Mouse (Mus musculus): ENCODE measurements around the gene Etv5.

The Etv5 gene

GRCm38 (mm10) chr16:22430211-22430951, 9.1 kb downstream of the Etv5 start:
- ATAC-seq (ENCODE audit: low TSS enrichment) = peak; percentile 27; the same call in 1 of the 2 replicates

GRCm38 (mm10) chr16:22429377-22429776, 10.1 kb downstream of the Etv5 start:
- ATAC-seq (ENCODE audit: low TSS enrichment) = no peak

- peak; percentile 86 for ATAC-seq (ENCODE audit: low TSS enrichment)
Measured at GRCm38 (mm10) chr16:22428853-22429341, 10.6 kb downstream of the Etv5 start.

DNA sequence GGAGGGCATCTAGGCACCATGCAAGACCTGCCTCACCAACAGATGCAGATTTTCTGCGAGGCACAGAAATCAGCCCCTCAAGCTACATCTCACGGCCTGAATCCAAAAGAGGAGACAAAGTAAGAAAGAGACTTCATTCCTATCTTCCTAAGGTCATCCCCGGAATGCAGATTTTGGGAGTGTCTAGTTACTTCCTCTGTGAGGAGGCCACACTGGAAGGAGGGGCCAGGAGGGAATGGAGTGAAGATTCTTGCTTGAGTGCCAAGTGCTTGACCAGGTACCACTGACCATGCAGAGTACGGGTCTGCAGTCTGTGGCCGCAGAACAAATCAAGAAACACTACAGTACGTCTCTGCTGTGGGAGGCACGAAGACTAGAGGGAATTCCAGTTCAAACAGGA, 12.7 kb downstream of the Etv5 start:
- no peak for ATAC-seq (ENCODE audit: low TSS enrichment)

- ATAC-seq (ENCODE audit: low TSS enrichment) = peak; percentile 15; the same call in 1 of the 2 replicates
Measured at GRCm38 (mm10) chr16:22422256-22422655, 17.3 kb downstream of the Etv5 start.

- ATAC-seq (ENCODE audit: low TSS enrichment) = peak; percentile 76
Measured at GRCm38 (mm10) chr16:22417931-22418330, 21.6 kb downstream of the Etv5 start.

DNA sequence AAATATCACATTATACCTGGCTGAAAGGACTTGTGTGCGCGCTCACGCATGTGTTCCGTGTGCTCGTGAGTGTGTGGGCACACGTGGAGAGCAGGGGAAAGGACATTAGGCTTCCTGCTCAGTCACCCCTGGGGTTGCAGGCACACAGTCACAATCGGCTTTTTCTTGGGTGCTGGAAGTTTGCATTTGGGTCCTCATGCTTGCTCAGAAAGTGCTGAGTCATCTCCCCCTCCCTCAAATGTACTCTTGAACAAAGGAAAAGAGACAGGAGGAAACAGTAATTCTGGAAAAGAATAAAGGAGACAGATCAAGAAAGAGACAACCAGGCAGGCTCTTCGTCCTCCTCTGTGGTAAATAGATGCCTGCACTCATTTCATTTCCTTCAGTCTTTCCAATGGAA, 22.5 kb downstream of the Etv5 start:
- ATAC-seq (ENCODE audit: low TSS enrichment) = no peak

DNA sequence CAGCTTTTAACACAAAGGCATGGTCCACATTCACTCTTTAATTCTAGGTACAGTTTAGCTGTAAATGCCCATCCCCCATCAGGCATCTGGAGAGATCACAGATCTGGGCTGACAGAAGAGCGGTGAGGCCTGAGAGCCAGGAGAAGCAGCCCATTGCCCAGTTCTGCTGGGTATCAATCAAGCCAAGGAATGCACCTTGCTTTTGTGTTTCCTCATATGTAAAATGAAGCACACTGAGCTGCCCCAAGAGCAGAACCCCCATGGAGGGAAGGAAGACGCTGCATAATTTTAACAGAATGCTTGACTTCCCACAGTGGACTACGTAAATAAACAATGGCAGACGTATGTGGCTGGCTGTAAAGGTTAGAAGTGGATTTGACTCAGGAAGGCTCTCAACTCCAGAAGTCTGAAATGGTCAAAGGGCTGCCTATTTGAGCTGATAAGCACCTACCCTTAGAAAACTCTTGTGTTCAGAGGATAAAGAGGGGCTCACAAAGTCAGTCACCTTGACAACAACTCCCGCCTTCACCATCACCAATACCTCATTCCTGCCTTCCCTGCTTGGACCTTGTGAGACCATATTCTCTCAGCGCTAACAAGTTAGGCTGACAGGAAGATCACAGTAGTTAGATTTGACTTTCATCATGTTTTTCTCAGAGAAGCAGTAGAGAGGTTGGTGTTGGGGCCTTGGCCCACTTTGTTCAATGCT, 23.2 kb downstream of the Etv5 start:
- no peak for ATAC-seq (ENCODE audit: low TSS enrichment)

DNA sequence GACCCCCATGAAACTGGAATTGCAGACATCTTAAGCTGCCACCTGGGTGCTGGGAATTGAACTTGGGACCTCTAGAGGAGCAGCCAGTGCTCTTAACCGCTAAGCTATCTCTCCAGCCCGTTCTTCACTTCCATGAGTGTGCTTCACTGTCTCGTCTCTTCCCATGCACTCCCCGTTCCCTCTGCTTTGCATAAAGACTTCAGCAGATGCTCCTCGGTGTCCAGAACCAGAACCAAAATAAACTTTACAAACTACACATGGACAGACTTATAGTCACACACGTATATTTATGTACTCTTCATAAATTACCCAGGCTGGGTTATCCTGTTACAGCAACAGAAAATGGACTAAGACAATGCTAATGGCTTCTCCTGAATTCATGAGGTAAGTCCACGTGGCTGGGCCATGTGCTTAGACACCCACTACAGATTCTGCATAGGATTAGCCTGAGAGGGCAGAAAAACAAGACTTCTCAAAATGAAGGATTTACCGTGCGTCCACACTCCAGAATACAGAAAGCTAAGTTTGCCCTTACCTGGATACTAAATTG, 25.2 kb downstream of the Etv5 start:
- peak; percentile 62 for ATAC-seq (ENCODE audit: low TSS enrichment)

- ATAC-seq (ENCODE audit: low TSS enrichment) = no peak
Measured at GRCm38 (mm10) chr16:22412459-22413229, 26.9 kb downstream of the Etv5 start.

DNA sequence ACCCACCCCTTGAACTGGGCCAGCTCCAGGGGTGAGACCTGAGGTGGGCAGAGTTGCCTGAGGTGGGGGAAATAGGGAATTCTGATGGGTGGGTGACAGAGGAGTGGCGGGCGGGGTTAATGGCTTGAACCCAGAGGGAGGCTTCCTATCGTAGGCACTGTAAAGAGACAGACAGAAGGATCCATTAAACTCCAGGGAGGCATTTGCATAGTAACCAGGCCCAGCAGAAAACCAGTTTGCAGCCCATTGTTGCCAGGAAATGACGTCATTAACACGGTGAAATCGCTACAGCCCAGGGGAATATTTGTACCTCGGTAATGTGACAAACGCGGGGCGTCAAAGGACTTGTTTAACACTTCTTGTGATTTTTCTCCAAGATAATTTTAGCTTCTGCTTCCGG, 27.8 kb downstream of the Etv5 start:
- no peak for ATAC-seq (ENCODE audit: low TSS enrichment)

DNA sequence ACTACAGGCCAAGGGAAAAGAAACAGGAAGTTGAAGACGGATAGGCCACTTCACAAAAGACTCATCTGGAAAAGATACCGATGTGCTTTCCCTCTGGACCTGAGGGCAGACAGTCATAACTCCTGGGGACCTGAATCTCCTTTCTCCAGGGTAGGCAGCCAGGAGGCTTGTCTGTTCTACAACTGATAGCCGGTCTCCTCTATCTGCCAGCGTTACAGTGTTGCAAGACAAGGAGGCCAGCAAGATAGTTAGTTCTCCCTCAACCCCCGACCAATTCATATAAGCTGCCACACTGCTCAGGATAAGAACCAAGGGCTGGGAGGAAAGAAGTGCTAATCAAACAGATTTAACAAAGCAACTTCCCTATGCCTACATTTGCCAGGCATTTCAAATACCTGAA, 29.5 kb downstream of the Etv5 start:
- ATAC-seq (ENCODE audit: low TSS enrichment) = no peak

DNA sequence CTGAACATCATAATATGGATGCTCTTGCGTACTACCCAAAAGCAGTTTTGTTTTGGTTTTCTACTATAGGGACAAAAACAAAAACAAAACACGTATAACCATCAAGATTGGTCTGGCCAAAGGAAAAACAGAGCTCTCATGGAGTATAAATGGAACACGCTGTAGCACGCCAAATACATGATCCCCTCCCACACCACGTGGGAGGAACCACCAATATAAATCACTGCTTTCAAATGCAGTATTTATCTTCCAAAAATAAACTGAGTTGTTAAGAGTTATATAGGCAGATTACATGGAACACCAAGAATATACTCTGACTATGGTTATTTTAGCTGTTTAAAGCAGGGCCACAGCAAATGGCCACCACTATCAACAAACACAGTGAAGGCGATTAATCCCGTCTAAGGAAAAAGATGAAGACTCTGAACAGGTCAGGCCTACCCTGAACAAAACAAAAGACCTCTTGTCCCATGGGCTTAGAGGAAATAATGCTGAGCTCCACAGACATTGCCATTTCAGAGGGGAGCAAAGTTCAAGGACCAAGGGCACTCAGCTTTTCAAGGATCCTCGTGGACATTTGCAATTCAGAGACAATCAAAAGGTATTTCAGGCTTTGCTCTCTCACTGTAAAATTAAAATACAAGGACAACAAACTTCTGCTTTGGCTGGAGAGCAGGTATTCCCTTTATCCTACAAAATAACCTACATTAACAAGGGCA, 30.7 kb downstream of the Etv5 start:
- peak; percentile 51 for ATAC-seq (ENCODE audit: low TSS enrichment)

- ATAC-seq (ENCODE audit: low TSS enrichment) = 0 out of 2 replicates have a peak, but pooled peaks have one; percentile 8
Measured at GRCm38 (mm10) chr16:22406747-22407146, 32.8 kb downstream of the Etv5 start.

DNA sequence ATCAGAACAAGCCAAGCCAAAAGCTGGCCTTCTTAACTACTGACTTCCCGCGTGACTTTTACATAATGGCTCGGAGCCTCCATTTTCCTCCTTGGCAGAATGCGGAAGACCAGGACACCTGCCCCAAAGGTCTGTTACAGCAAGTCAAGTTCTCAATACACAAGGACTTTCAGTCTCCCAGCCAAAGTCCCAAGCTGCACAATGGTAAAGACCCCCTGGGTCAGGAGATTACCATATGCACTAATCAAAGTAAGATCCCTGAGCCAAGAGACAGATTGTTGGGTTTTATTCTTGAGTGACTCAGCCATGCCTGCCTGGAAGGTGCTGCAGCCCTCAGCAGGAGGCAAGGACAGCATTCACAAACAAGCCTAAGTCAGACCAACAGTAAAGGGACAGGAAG, 33.5 kb downstream of the Etv5 start:
- ATAC-seq (ENCODE audit: low TSS enrichment) = 0 out of 2 replicates have a peak, but pooled peaks have one; percentile 14

- 0 out of 2 replicates have a peak, but pooled peaks have one; percentile 1 for ATAC-seq (ENCODE audit: low TSS enrichment)
Measured at GRCm38 (mm10) chr16:22405492-22405891, 34.0 kb downstream of the Etv5 start.

DNA sequence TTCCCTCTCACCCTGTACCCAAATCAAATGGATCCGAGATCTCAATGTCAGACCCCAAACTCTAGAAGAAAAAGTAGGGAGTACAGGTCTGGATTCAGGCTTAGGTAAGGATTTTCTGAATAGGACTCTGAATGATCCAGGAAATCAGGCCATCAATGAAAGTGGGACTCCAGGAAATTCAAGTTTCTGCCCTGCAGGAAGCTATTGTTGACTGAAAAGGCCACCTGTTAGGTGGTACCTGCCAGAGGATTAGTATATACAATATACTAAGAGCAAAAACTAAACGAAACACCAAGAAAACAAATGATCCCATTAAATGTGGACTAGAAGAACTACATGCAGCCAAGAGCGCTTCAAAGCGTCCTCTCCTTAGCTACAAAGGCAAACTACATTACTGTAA, 35.8 kb downstream of the Etv5 start:
- ATAC-seq (ENCODE audit: low TSS enrichment) = no peak

DNA sequence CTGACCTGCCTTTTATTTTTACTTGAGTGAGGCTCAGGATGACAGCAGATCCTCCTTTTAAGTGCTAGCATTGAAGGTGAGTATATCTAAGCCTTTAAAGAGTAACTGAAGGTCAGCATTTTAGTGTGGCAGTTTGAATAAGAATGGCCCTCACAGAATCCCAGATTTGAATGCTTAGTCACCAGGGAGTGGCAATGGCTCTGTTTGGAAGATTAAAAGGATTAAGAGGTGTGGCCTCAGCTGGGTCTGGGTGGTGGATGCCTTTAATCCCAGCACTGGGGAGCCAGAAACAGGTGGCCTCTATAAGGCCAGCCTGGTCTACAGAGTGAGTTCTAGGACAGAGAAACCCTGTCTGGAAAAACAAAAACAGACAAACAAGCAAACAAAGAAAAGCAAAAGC, 36.9 kb downstream of the Etv5 start:
- ATAC-seq (ENCODE audit: low TSS enrichment) = no peak

- ATAC-seq (ENCODE audit: low TSS enrichment) = no peak
Measured at GRCm38 (mm10) chr16:22400226-22400625, 39.3 kb downstream of the Etv5 start.

GRCm38 (mm10) chr16:22398784-22399453, 40.6 kb downstream of the Etv5 start:
- no peak for ATAC-seq (ENCODE audit: low TSS enrichment)

GRCm38 (mm10) chr16:22398354-22398753, 41.2 kb downstream of the Etv5 start:
- ATAC-seq (ENCODE audit: low TSS enrichment) = no peak

Data from frontal cortex, adult (tissue).